Mouse (Mus musculus): ENCODE data around the gene Ccdc6. TPM values are rescaled to one million over a fixed set of nuclear protein-coding genes. Genes with fewer than 3 reads are reported as not detected.
A peak's percentile ranks its signal among the peaks of the same experiment; 100 is the strongest.

The Ccdc6 gene
- polyA plus RNA-seq, 1 experiment from 2014 or later: 23.0 TPM

DNA sequence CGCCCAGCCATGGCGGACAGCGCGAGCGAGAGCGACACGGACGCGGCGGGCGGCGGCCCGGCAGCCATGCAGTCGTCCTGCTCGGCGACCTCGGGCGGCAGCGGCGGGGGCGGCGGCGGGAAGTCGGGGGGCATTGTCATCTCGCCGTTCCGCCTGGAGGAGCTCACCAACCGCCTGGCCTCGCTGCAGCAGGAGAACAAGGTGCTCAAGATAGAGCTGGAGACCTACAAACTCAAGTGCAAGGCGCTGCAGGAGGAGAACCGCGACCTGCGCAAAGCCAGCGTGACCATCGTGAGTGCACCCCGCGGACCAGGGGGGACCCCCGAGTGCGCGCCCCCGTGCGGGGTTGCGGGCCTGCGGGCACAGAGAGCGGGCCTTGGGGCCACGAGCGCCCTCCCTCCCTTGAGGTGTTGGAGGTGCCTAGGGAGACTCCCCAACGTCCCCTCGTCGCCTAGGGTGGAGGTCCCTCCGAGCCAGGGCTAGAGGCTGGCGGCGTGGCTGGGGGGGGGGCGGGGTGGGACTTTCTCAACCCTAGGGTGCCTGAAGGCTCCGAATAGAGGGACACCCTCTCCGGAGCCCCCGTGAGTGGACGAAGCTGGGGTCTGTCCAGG, 475 bp downstream of the Ccdc6 start:
- peak overlapping the region; percentile 92 for H3K9ac ChIP-seq
- peak; percentile 36 for ATAC-seq (ENCODE audit: low FRiP score, low read depth)
- H3K36me3 ChIP-seq: no peaks in the 10 kb centered on the region
- H3K4me3 ChIP-seq: peak overlapping the region; percentile 98
- H3K27ac ChIP-seq (replicated peaks): peak overlapping the region; percentile 88
- under 1% methylated on average over 54 of the region's 58 CpGs for WGBS
- H3K27me3 ChIP-seq: no peaks in the 10 kb centered on the region
- no peaks in the 10 kb centered on the region for H3K9me3 ChIP-seq
- peaks cover 47% of the 10 kb centered on the region for H3K4me1 ChIP-seq (replicated peaks)
- H3K4me2 ChIP-seq: peak overlapping the region; percentile 83

- no peaks in the 10 kb centered on the region for H3K27me3 ChIP-seq
- peaks cover 47% of the 10 kb centered on the region for H3K4me1 ChIP-seq (replicated peaks)
- peak overlapping the region; percentile 92 for H3K9ac ChIP-seq
- peak overlapping the region; percentile 83 for H3K4me2 ChIP-seq
- ATAC-seq (ENCODE audit: low FRiP score, low read depth): peak; percentile 59; the same call in 1 of the 2 replicates
- under 1% methylated on average over 29 of the region's 29 CpGs for WGBS
- no peaks in the 10 kb centered on the region for H3K36me3 ChIP-seq
- H3K9me3 ChIP-seq: no peaks in the 10 kb centered on the region
- H3K4me3 ChIP-seq: peak overlapping the region; percentile 98
- H3K27ac ChIP-seq (replicated peaks): peak overlapping the region; percentile 88
Measured at GRCm38 (mm10) chr10:70097911-70098569, 1.1 kb downstream of the Ccdc6 start.

GRCm38 (mm10) chr10:70098626-70099025, 1.7 kb downstream of the Ccdc6 start:
- H3K27ac ChIP-seq (replicated peaks): peak overlapping the region; percentile 88
- H3K4me1 ChIP-seq (replicated peaks): peaks cover 47% of the 10 kb centered on the region
- H3K36me3 ChIP-seq: no peaks in the 10 kb centered on the region
- ATAC-seq (ENCODE audit: low FRiP score, low read depth): no peak
- peak overlapping the region; percentile 92 for H3K9ac ChIP-seq
- no peaks in the 10 kb centered on the region for H3K27me3 ChIP-seq
- WGBS: 2% methylated on average over 6 of the region's 6 CpGs
- peak overlapping the region; percentile 83 for H3K4me2 ChIP-seq
- H3K9me3 ChIP-seq: no peaks in the 10 kb centered on the region
- peak overlapping the region; percentile 98 for H3K4me3 ChIP-seq

GRCm38 (mm10) chr10:70099052-70099451, 2.1 kb downstream of the Ccdc6 start:
- no peaks in the 10 kb centered on the region for H3K9me3 ChIP-seq
- peak overlapping the region; percentile 88 for H3K27ac ChIP-seq (replicated peaks)
- peak overlapping the region; percentile 92; the same call in 1 of the 2 replicates for H3K9ac ChIP-seq
- H3K4me3 ChIP-seq: peak overlapping the region; percentile 98
- H3K36me3 ChIP-seq: no peaks in the 10 kb centered on the region
- peak overlapping the region; percentile 83 for H3K4me2 ChIP-seq
- no peaks in the 10 kb centered on the region for H3K27me3 ChIP-seq
- no peak for ATAC-seq (ENCODE audit: low FRiP score, low read depth)
- peaks cover 45% of the 10 kb centered on the region for H3K4me1 ChIP-seq (replicated peaks)
- WGBS: 27% methylated on average over 8 of the region's 8 CpGs

- Histone ChIP-seq H3K27ac (replicated peaks) (no peak overlapping the region), H3K4me1 (replicated peaks) (peaks cover 30% of the 10 kb centered on the region), H3K9ac (no peak overlapping the region), H3K36me3 (no peaks in the 10 kb centered on the region), H3K4me2 (no peak overlapping the region), H3K9me3 (no peaks in the 10 kb centered on the region), H3K4me3 (no peak overlapping the region), H3K27me3 (no peaks in the 10 kb centered on the region)
- ATAC-seq (ENCODE audit: low FRiP score, low read depth): no peak
- WGBS: 97% methylated on average over 4 of the region's 4 CpGs
Measured at GRCm38 (mm10) chr10:70102086-70102485, 5.2 kb downstream of the Ccdc6 start.

GRCm38 (mm10) chr10:70108016-70108415, 11.1 kb downstream of the Ccdc6 start:
- 75% methylated on average over 10 of the region's 13 CpGs for WGBS
- H3K9ac ChIP-seq: no peak overlapping the region
- ATAC-seq (ENCODE audit: low FRiP score, low read depth): no peak
- H3K27ac ChIP-seq (replicated peaks): no peak overlapping the region
- no peaks in the 10 kb centered on the region for H3K27me3 ChIP-seq
- no peak overlapping the region for H3K4me3 ChIP-seq
- no peak overlapping the region for H3K4me2 ChIP-seq
- H3K4me1 ChIP-seq (replicated peaks): peaks cover 11% of the 10 kb centered on the region; the same call in 1 of the 2 replicates
- H3K9me3 ChIP-seq: no peaks in the 10 kb centered on the region
- no peaks in the 10 kb centered on the region for H3K36me3 ChIP-seq

DNA sequence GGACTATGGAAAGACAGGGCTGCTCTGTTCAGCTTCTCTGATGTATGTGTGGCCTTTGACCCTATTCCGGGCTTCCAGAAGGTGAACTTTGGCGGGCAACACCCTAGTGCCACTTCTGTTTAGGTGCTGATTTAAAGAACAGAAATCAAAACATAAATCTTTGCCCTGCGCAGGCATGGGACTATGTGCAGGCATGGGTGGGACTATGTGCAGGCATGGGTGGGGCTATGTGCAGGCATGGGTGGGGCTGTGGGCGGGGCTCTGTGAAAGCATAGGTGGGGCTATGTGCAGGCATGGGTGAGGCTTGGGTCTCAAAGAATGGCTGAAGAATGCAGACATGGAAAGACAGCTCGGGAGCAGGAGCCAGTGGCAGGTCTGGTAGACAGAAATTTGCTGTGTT, 13.1 kb downstream of the Ccdc6 start:
- no peak overlapping the region for H3K9ac ChIP-seq
- 82% methylated on average over 5 of the region's 5 CpGs for WGBS
- peak; percentile 38; the same call in 1 of the 2 replicates for ATAC-seq (ENCODE audit: low FRiP score, low read depth)
- no peaks in the 10 kb centered on the region for H3K27me3 ChIP-seq
- H3K4me2 ChIP-seq: no peak overlapping the region
- H3K27ac ChIP-seq (replicated peaks): no peak overlapping the region
- H3K36me3 ChIP-seq: no peaks in the 10 kb centered on the region
- peaks cover 5% of the 10 kb centered on the region; the same call in 1 of the 2 replicates for H3K4me1 ChIP-seq (replicated peaks)
- H3K9me3 ChIP-seq: no peaks in the 10 kb centered on the region
- no peak overlapping the region for H3K4me3 ChIP-seq

- H3K4me3 ChIP-seq: no peak overlapping the region
Measured at GRCm38 (mm10) chr10:70110815-70111214, 13.9 kb downstream of the Ccdc6 start.

GRCm38 (mm10) chr10:70111643-70112042, 14.7 kb downstream of the Ccdc6 start:
- Histone ChIP-seq H3K4me3 (no peak overlapping the region), H3K4me1 (replicated peaks) (peaks cover 5% of the 10 kb centered on the region; the same call in 1 of the 2 replicates), H3K36me3 (no peaks in the 10 kb centered on the region), H3K4me2 (no peak overlapping the region), H3K9me3 (no peaks in the 10 kb centered on the region), H3K27ac (replicated peaks) (no peak overlapping the region), H3K27me3 (no peaks in the 10 kb centered on the region), H3K9ac (no peak overlapping the region)
- no peak for ATAC-seq (ENCODE audit: low FRiP score, low read depth)
- 89% methylated on average over 6 of the region's 6 CpGs for WGBS

More at GRCm38 (mm10) chr10:70110815-70111214, 13.9 kb downstream of the Ccdc6 start:
- ATAC-seq (ENCODE audit: low FRiP score, low read depth): no peak
- Histone ChIP-seq H3K36me3 (no peaks in the 10 kb centered on the region), H3K27me3 (no peaks in the 10 kb centered on the region), H3K4me1 (replicated peaks) (peaks cover 5% of the 10 kb centered on the region; the same call in 1 of the 2 replicates), H3K4me2 (no peak overlapping the region), H3K9ac (no peak overlapping the region), H3K27ac (replicated peaks) (no peak overlapping the region), H3K9me3 (no peaks in the 10 kb centered on the region)
- 92% methylated on average over 7 of the region's 7 CpGs for WGBS

GRCm38 (mm10) chr10:70114048-70114635, 17.2 kb downstream of the Ccdc6 start:
- H3K9me3 ChIP-seq: no peaks in the 10 kb centered on the region
- ATAC-seq (ENCODE audit: low FRiP score, low read depth): no peak
- no peaks in the 10 kb centered on the region for H3K27me3 ChIP-seq
- no peak overlapping the region for H3K27ac ChIP-seq (replicated peaks)
- H3K36me3 ChIP-seq: no peaks in the 10 kb centered on the region
- H3K4me2 ChIP-seq: no peak overlapping the region
- H3K4me3 ChIP-seq: no peak overlapping the region
- no peak overlapping the region for H3K9ac ChIP-seq
- 92% methylated on average over 8 of the region's 8 CpGs for WGBS
- H3K4me1 ChIP-seq (replicated peaks): peaks cover 16% of the 10 kb centered on the region

- no peak overlapping the region for H3K4me2 ChIP-seq
- no peak overlapping the region for H3K27ac ChIP-seq (replicated peaks)
- no peaks in the 10 kb centered on the region for H3K27me3 ChIP-seq
- WGBS: 88% methylated on average over 7 of the region's 7 CpGs
- H3K4me3 ChIP-seq: no peak overlapping the region
- peaks cover 38% of the 10 kb centered on the region for H3K4me1 ChIP-seq (replicated peaks)
- ATAC-seq (ENCODE audit: low FRiP score, low read depth): no peak
- no peaks in the 10 kb centered on the region for H3K9me3 ChIP-seq
- H3K9ac ChIP-seq: no peak overlapping the region
- H3K36me3 ChIP-seq: no peaks in the 10 kb centered on the region
Measured at GRCm38 (mm10) chr10:70116454-70116853, 19.5 kb downstream of the Ccdc6 start.

GRCm38 (mm10) chr10:70119451-70119850, 22.5 kb downstream of the Ccdc6 start:
- no peak for ATAC-seq (ENCODE audit: low FRiP score, low read depth)
- H3K27ac ChIP-seq (replicated peaks): peak overlapping the region; percentile 30; the same call in 1 of the 2 replicates
- H3K9me3 ChIP-seq: no peaks in the 10 kb centered on the region
- H3K4me2 ChIP-seq: peak overlapping the region; percentile 15; the same call in 1 of the 2 replicates
- peaks cover 38% of the 10 kb centered on the region for H3K4me1 ChIP-seq (replicated peaks)
- no peak overlapping the region for H3K4me3 ChIP-seq
- WGBS: 25% methylated on average over 9 of the region's 9 CpGs
- H3K27me3 ChIP-seq: no peaks in the 10 kb centered on the region
- no peak overlapping the region for H3K9ac ChIP-seq
- no peaks in the 10 kb centered on the region for H3K36me3 ChIP-seq

Measured in hindbrain, embryonic 15.5 days (tissue).